Mouse (Mus musculus): Measurements from ENCODE around the gene Psg28.
"Not testable (repeated sequence)": the region's sequence is repeated elsewhere in the genome, so short reads cannot be mapped to it uniquely, and the experiment has no call there.

Gene Psg28

GRCm38 (mm10) chr7:18431941-18432340 is at the start of gene Psg28:
Gene Psg28 (minus strand): TSS chr7:18432041.
- DNase-seq, result not testable (repeated sequence)

DNA sequence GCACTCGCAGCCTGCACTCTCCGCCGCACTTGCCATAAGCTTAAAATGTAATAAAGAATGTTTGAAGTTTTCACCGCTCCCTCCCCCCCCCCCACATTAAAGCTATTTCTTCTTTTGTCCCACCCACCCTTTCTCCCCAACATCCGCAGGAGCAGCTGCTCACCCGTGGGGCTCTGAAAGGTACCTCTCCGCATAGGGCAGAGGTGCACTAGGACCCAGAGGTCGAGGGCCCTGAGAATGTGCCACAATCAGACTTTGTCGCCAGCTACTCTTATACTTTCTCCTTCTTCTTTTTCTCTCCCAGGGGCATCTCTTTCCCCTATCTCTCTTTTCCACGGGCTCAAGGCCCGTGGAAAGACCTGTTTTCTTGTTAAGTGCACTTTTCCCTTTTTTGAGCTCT is 28.4 kb downstream of the Psg28 start:
- DNase-seq, result no peak

GRCm38 (mm10) chr7:18402527-18403237 is 29.2 kb downstream of the Psg28 start:
- no peak for DNase-seq

DNA sequence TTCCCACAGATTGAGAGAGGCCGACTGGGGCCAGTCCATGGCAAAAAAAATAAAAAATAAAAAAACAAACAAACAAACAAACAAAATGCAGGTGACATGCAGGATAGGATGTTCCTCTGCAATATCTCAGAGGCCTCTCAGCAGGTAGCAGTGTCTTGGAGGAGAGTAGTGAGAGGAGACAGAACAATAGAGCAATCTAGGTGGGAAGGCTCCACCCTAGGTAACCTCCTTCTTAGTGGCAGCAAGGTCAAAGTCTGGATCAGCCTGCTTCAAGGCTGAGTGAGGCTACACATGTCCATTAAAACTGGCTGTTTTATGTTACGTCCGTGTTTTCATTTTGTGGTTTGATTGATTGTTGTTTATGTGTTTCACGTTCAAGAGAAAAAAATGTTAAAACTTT is 40.4 kb downstream of the Psg28 start:
- DNase-seq, result peak; percentile 65

DNA sequence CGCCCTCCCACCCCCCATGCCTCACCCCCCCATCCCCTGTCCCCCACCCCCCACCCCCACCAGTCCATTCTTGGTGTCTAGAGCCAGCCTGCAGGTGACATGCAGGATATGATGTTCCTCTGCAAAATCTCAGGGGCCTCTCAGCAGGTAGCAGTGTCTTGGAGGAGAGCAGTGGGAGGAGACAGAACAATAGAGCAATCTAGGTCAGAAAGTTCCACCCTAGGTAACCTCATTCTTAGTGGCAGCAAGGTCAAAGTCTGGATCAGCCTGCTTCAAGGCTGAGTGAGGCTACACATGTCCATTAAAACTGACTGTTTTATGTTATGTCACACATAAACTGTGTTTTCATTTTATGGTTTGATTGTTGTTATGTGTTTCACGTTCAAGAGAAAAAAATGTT is 53.5 kb downstream of the Psg28 start:
- DNase-seq, result no peak

Data from heart, adult 11 months (tissue).